Mouse (Mus musculus): ENCODE measurements around the gene Ifna9.

- TF ChIP-seq CTCF (IDR thresholded peaks at IDR 0.05; ENCODE audit: insufficient read depth, low read depth, low read length), result no peak
- no peak for TF ChIP-seq POLR2A (IDR thresholded peaks at IDR 0.05; ENCODE audit: insufficient read depth, low read depth, low read length)
Observed at GRCm38 (mm10) chr4:88543649-88544234, 48.4 kb downstream of the Ifna9 start.

All from olfactory bulb, adult 2 months (tissue).